Mouse (Mus musculus) cerebellum, adult 18-20 months (tissue): ENCODE results near the gene Glb1l.
A peak's percentile ranks its signal among the peaks of the same experiment; 100 is the strongest.

Experiments
- DNase-seq, 2 experiments: peaks; one replicate each; pipeline ENCODE4 v3.0.0; 2021

Glb1l gene

GRCm38 (mm10) chr1:75231224-75231623, 20.6 kb upstream of the Glb1l start:
- DNase-seq: no peak

GRCm38 (mm10) chr1:75230335-75230994, 19.9 kb upstream of the Glb1l start:
- DNase-seq: no peak

- DNase-seq: no peak
Observed at GRCm38 (mm10) chr1:75229158-75229557, 18.5 kb upstream of the Glb1l start.

- no peak for DNase-seq
Observed at GRCm38 (mm10) chr1:75227653-75228052, 17.0 kb upstream of the Glb1l start.

GRCm38 (mm10) chr1:75226138-75226537, 15.5 kb upstream of the Glb1l start:
- no peak for DNase-seq

- no peak for DNase-seq
Observed at GRCm38 (mm10) chr1:75225473-75225872, 14.9 kb upstream of the Glb1l start.

- DNase-seq: no peak
Observed at GRCm38 (mm10) chr1:75223532-75223931, 12.9 kb upstream of the Glb1l start.

GRCm38 (mm10) chr1:75222926-75223325, 12.3 kb upstream of the Glb1l start:
- no peak for DNase-seq

- DNase-seq: no peak
Observed at GRCm38 (mm10) chr1:75221538-75221937, 10.9 kb upstream of the Glb1l start.

GRCm38 (mm10) chr1:75219531-75219930, 8.9 kb upstream of the Glb1l start, which contains the start of gene Tuba4a:
TSS of gene Tuba4a (minus strand) at chr1:75219865.
- DNase-seq: peak in 1 of 2 experiments; percentile 60

- DNase-seq: peak; percentile 96 to 97
Observed at GRCm38 (mm10) chr1:75219078-75219477, 8.5 kb upstream of the Glb1l start.

- peak; percentile 91 to 95 for DNase-seq
Observed at GRCm38 (mm10) chr1:75218227-75219001, 7.8 kb upstream of the Glb1l start.

- DNase-seq: peak in 1 of 2 experiments; percentile 66
Observed at GRCm38 (mm10) chr1:75217893-75218226, 7.2 kb upstream of the Glb1l start.

- DNase-seq: peak; percentile 61 to 65
Observed at GRCm38 (mm10) chr1:75216797-75217585, 6.4 kb upstream of the Glb1l start.

GRCm38 (mm10) chr1:75215785-75216184, 5.2 kb upstream of the Glb1l start:
- peak in 1 of 2 experiments; percentile 27 for DNase-seq

GRCm38 (mm10) chr1:75214886-75215285, 4.3 kb upstream of the Glb1l start:
- peak; percentile 35 to 49 for DNase-seq

GRCm38 (mm10) chr1:75214442-75214841, 3.8 kb upstream of the Glb1l start:
- DNase-seq: peak in 1 of 2 experiments; percentile 19

- DNase-seq: no peak
Observed at GRCm38 (mm10) chr1:75213096-75213495, 2.5 kb upstream of the Glb1l start.

- DNase-seq: no peak
Observed at GRCm38 (mm10) chr1:75212542-75212941, 1.9 kb upstream of the Glb1l start.

- no peak for DNase-seq
Observed at GRCm38 (mm10) chr1:75211141-75211708, 612 bp upstream of the Glb1l start.

GRCm38 (mm10) chr1:75208967-75209678, 1.5 kb downstream of the Glb1l start:
- DNase-seq: no peak

- no peak for DNase-seq
Observed at GRCm38 (mm10) chr1:75201236-75201635, 9.4 kb downstream of the Glb1l start.
